28 mouse cellular contexts compared by ENCODE assay signal in the genomic region with DNA sequence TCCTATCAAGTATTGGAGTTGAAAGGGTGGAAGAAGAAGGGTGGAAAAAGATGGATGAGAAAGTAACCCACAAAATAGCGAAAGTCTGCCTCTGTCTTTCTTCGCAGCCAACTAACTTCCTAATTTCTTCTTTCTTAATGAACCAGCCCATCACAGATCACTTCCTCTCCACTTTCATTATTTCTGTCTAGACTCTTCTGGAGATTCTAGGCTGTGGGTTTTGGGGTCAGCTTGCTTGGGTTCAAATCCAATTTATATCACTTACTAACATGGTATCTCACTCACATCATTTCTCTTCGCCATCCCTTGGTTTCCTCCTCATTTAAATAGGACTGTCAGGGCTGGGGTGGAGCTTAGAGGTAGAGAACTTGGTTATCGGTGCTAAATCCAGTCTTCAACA. TPM values are rescaled to one million over a fixed set of nuclear protein-coding genes. Genes with fewer than 3 reads are reported as not detected.
DNase-seq lines count a peak whose midpoint lies in the region; ATAC-seq and TF ChIP-seq lines count a peak whose summit lies in the region.
"Had no signal": no experiment of that assay in that cellular context is flagged by ENCODE, and none has a peak within 500 bp of the region (broad histone marks: within the 10 kb centered on the region; RNA-seq: fewer than 3 reads in every experiment).

No protein-coding gene starts in this region.

- no peaks in the 10 kb centered on the region for H3K36me3 ChIP-seq in kidney, adult 2 months (ENCODE audit: control insufficient read depth, insufficient read depth, low read length)
- H3K36me3 ChIP-seq in liver, embryonic 13.5 days, result no peaks in the 10 kb centered on the region
- H3K36me3 ChIP-seq in liver, embryonic 11.5 days (ENCODE audit: control insufficient read depth, insufficient read depth, low read length), result no peaks in the 10 kb centered on the region
- no peaks in the 10 kb centered on the region for H3K36me3 ChIP-seq in liver, postnatal 0 days (replicated peaks; ENCODE audit: insufficient read depth, low read length)
- H3K36me3 ChIP-seq: embryonic facial prominence, embryonic 15.5 days; forebrain, embryonic 10.5 days; heart, embryonic 15.5 days; hindbrain, embryonic 13.5 days had no signal

- no peak overlapping the region for H3K9ac ChIP-seq in liver, embryonic 13.5 days
- H3K9ac ChIP-seq in liver, embryonic 11.5 days (ENCODE audit: low read depth, low read length), result no peak overlapping the region
- no peak overlapping the region for H3K9ac ChIP-seq in liver, postnatal 0 days (replicated peaks)
- H3K9ac ChIP-seq: embryonic facial prominence, embryonic 15.5 days; heart, embryonic 15.5 days; hindbrain, embryonic 13.5 days had no signal

- intact Hi-C loops in left cerebral cortex, postnatal 14 days (cut with DNase I), result no loop called here

- peak overlapping the region; percentile 8; the same call in 1 of the 2 replicates for H3K4me2 ChIP-seq in liver, embryonic 13.5 days
- H3K4me2 ChIP-seq in liver, embryonic 11.5 days, result no peak overlapping the region
- peak overlapping the region; percentile 4; the same call in 1 of the 2 replicates for H3K4me2 ChIP-seq in liver, postnatal 0 days (ENCODE audit: low read depth, low read length)
- H3K4me2 ChIP-seq: embryonic facial prominence, embryonic 15.5 days; heart, embryonic 11.5 days; heart, embryonic 15.5 days; hindbrain, embryonic 13.5 days had no signal

- H3K4me1 ChIP-seq in kidney, adult 2 months (ENCODE audit: control insufficient read depth, insufficient read depth, low read length), result peaks cover 19% of the 10 kb centered on the region
- peaks cover 18% of the 10 kb centered on the region; the same call in 1 of the 2 replicates for H3K4me1 ChIP-seq in liver, embryonic 13.5 days (replicated peaks)
- H3K4me1 ChIP-seq in liver, embryonic 11.5 days (replicated peaks; ENCODE audit: control insufficient read depth, insufficient read depth, low read length), result no peaks in the 10 kb centered on the region
- peaks cover 10% of the 10 kb centered on the region for H3K4me1 ChIP-seq in liver, postnatal 0 days (ENCODE audit: insufficient read depth)
- H3K4me1 ChIP-seq: embryonic facial prominence, embryonic 15.5 days; heart, embryonic 15.5 days; hindbrain, embryonic 13.5 days had no signal

- peak overlapping the region; percentile 52 for H3K4me3 ChIP-seq in kidney, adult 2 months (ENCODE audit: insufficient read depth, low read depth, low read length)
- H3K4me3 ChIP-seq in liver, embryonic 13.5 days (replicated peaks), result no peak overlapping the region
- no peak overlapping the region for H3K4me3 ChIP-seq in liver, embryonic 11.5 days (ENCODE audit: low read depth, low read length)
- no peak overlapping the region; the same call in 1 of the 2 replicates for H3K4me3 ChIP-seq in liver, postnatal 0 days (ENCODE audit: low read depth, low read length)
- H3K4me3 ChIP-seq: embryonic facial prominence, embryonic 15.5 days; erythroblast, embryonic 14.5 days; forebrain, embryonic 10.5 days; heart, adult 2 months; heart, embryonic 15.5 days; hindbrain, embryonic 13.5 days had no signal

- 39% methylated on average over 4 of the region's 4 CpGs for WGBS in kidney, adult 2 months
- 45% methylated on average over 4 of the region's 4 CpGs for WGBS in liver, embryonic 13.5 days (ENCODE audit: insufficient replicate concordance)
- 66% methylated on average over 4 of the region's 4 CpGs for WGBS in liver, embryonic 11.5 days
- 52% methylated on average over 4 of the region's 4 CpGs for WGBS in liver, postnatal 0 days (ENCODE audit: insufficient replicate concordance)

- no peaks in the 10 kb centered on the region for H3K9me3 ChIP-seq in liver, embryonic 13.5 days (replicated peaks)
- no peaks in the 10 kb centered on the region for H3K9me3 ChIP-seq in liver, embryonic 11.5 days (ENCODE audit: control insufficient read depth, low read length)
- no peaks in the 10 kb centered on the region for H3K9me3 ChIP-seq in liver, postnatal 0 days (ENCODE audit: low read length)
- H3K9me3 ChIP-seq: embryonic facial prominence, embryonic 15.5 days; forebrain, embryonic 10.5 days; heart, embryonic 15.5 days; hindbrain, embryonic 13.5 days had no signal

- TF ChIP-seq CTCF in kidney, adult 2 months (conservative IDR thresholded peaks at IDR 0.05; ENCODE audit: insufficient read depth, insufficient read length, low read depth, low read length), result no peak
- no peak for TF ChIP-seq CTCF in liver, postnatal 0 days (IDR thresholded peaks at IDR 0.05; ENCODE audit: low read depth)

- TF ChIP-seq POLR2A in kidney, adult 2 months (IDR thresholded peaks at IDR 0.05; ENCODE audit: low read depth, low read length), result no peak

- no peak for DNase-seq in kidney, adult 2 months
- DNase-seq in kidney, postnatal 4 days, result no peak
- DNase-seq in liver, embryonic 13.5 days, result no peak
- DNase-seq in liver, embryonic 11.5 days (ENCODE audit: low spot score), result no peak
- no peak for DNase-seq in liver, postnatal 0 days
- DNase-seq in thymus, postnatal 14 days, result no peak
- DNase-seq in left cerebral cortex, postnatal 14 days (ENCODE audit: low spot score in 2 of 2), result no peak
- DNase-seq: adrenal gland, postnatal 14 days; cerebellum, adult 18-20 months; cerebellum, adult 9-11 months; cerebellum, postnatal 36 days; embryo, embryonic 11 days; gastrocnemius, postnatal 36 days; heart, adult 2 months; heart, postnatal 14 days had no signal

- TF ChIP-seq EP300 in liver, postnatal 0 days (IDR thresholded peaks at IDR 0.05; ENCODE audit: low read depth), result no peak

- H3K27me3 ChIP-seq in kidney, adult 2 months (replicated peaks; ENCODE audit: control insufficient read depth, insufficient read depth, low read length), result no peaks in the 10 kb centered on the region
- no peaks in the 10 kb centered on the region for H3K27me3 ChIP-seq in liver, embryonic 13.5 days
- no peaks in the 10 kb centered on the region for H3K27me3 ChIP-seq in liver, embryonic 11.5 days (replicated peaks; ENCODE audit: control insufficient read depth, insufficient read depth, low read length)
- no peaks in the 10 kb centered on the region for H3K27me3 ChIP-seq in liver, postnatal 0 days (ENCODE audit: insufficient read depth, low read length)
- H3K27me3 ChIP-seq: embryonic facial prominence, embryonic 15.5 days; Patski had no signal

- peak overlapping the region; percentile 95 for H3K27ac ChIP-seq in kidney, adult 2 months (ENCODE audit: insufficient read depth, low read depth, low read length)
- no peak overlapping the region for H3K27ac ChIP-seq in liver, embryonic 13.5 days
- no peak overlapping the region for H3K27ac ChIP-seq in liver, embryonic 11.5 days (ENCODE audit: low read depth, low read length)
- H3K27ac ChIP-seq in liver, postnatal 0 days (ENCODE audit: low read depth), result peak overlapping the region; percentile 83
- H3K27ac ChIP-seq: embryonic facial prominence, embryonic 15.5 days; forebrain, embryonic 10.5 days; heart, adult 2 months; heart, embryonic 15.5 days; hindbrain, embryonic 13.5 days; hindbrain, postnatal 0 days had no signal

- no peak for ATAC-seq in liver, embryonic 13.5 days (ENCODE audit: low read depth)
- ATAC-seq in liver, embryonic 11.5 days (replicated peaks; ENCODE audit: low FRiP score), result no peak
- ATAC-seq in liver, postnatal 0 days, result no peak
- ATAC-seq: activated CD4-positive, CD25-positive, alpha-beta regulatory T cell, adult 4 months; forebrain, embryonic 14.5 days; hindbrain, postnatal 0 days; Patski had no signal

RNA-seq across cellular contexts. Expression of a gene that starts 1.1 kb away (rescaled TPM):
- 98.5 and 101 TPM in 2 replicates for polyA plus RNA-seq in kidney, adult 2 months (2012; rRNA removed)
- 2.7 and 4.6 TPM in 2 replicates for polyA plus RNA-seq in liver, embryonic 13.5 days (2015; fragmentation: Nextera tagmentation; extraction: Ambion mirVana)
- polyA plus RNA-seq in liver, embryonic 11.5 days (2014; fragmentation: Nextera tagmentation; extraction: Ambion mirVana), result 2.8 and 3.3 TPM in 2 replicates
- 9.4 and 14.0 TPM in 2 replicates for polyA plus RNA-seq in liver, postnatal 0 days (2015; fragmentation: Nextera tagmentation; extraction: Ambion mirVana)
- total RNA-seq in left cerebral cortex, postnatal 14 days (2021), result 1 to 10 TPM in 1 of 2 experiments, under 1 TPM in 1; 0.55 to 1.1 TPM
- total RNA-seq: gastrocnemius, adult 8-10 months; gastrocnemius, postnatal 36 days; heart, adult 2 months; hematopoietic stem cell, adult 5-6 weeks had no signal
- polyA plus RNA-seq: embryonic facial prominence, embryonic 11.5 days; embryonic facial prominence, embryonic 15.5 days; erythroblast, embryonic 14.5 days; forebrain, embryonic 10.5 days; forebrain, embryonic 14.5 days; heart, adult 2 months; heart, embryonic 11.5 days; heart, embryonic 15.5 days had no signal

RNA-seq across cellular contexts. Expression of a gene that starts 28.9 kb away (rescaled TPM):
- polyA plus RNA-seq in kidney, adult 2 months (2012; rRNA removed), result 34.6 and 37.5 TPM in 2 replicates
- polyA plus RNA-seq in liver, embryonic 13.5 days (2015; fragmentation: Nextera tagmentation; extraction: Ambion mirVana), result 20.6 and 22.9 TPM in 2 replicates
- 43.0 and 44.8 TPM in 2 replicates for polyA plus RNA-seq in liver, embryonic 11.5 days (2014; fragmentation: Nextera tagmentation; extraction: Ambion mirVana)
- polyA plus RNA-seq in liver, postnatal 0 days (2015; fragmentation: Nextera tagmentation; extraction: Ambion mirVana), result 18.4 and 19.5 TPM in 2 replicates
- total RNA-seq in left cerebral cortex, postnatal 14 days (2021), result 10 to 100 TPM; 29.8 to 30.6 TPM

RNA-seq across cellular contexts. Expression of a gene that starts 45.0 kb away (rescaled TPM):
- polyA plus RNA-seq in kidney, adult 2 months (2012; rRNA removed), result 0.27 and 0.34 TPM in 2 replicates
- 0.03 and 0.06 TPM in 2 replicates for polyA plus RNA-seq in liver, embryonic 13.5 days (2015; fragmentation: Nextera tagmentation; extraction: Ambion mirVana)
- polyA plus RNA-seq in liver, embryonic 11.5 days (2014; fragmentation: Nextera tagmentation; extraction: Ambion mirVana), result 0.05 and 0.08 TPM in 2 replicates
- 0.06 TPM in 1 of 2 replicates, not detected in the other for polyA plus RNA-seq in liver, postnatal 0 days (2015; fragmentation: Nextera tagmentation; extraction: Ambion mirVana)
- 10 to 100 TPM; 24.1 to 24.9 TPM for total RNA-seq in left cerebral cortex, postnatal 14 days (2021)
- total RNA-seq: gastrocnemius, adult 8-10 months; gastrocnemius, postnatal 36 days; hematopoietic stem cell, adult 5-6 weeks had no signal
- polyA plus RNA-seq: erythroblast, embryonic 14.5 days; heart, embryonic 11.5 days; heart, embryonic 15.5 days had no signal

RNA-seq across cellular contexts. Expression of a gene that starts 56.9 kb away (rescaled TPM):
- polyA plus RNA-seq in kidney, adult 2 months (2012; rRNA removed), result 58.7 and 64.6 TPM in 2 replicates
- polyA plus RNA-seq in liver, embryonic 13.5 days (2015; fragmentation: Nextera tagmentation; extraction: Ambion mirVana), result 138 and 164 TPM in 2 replicates
- polyA plus RNA-seq in liver, embryonic 11.5 days (2014; fragmentation: Nextera tagmentation; extraction: Ambion mirVana), result 240 and 261 TPM in 2 replicates
- polyA plus RNA-seq in liver, postnatal 0 days (2015; fragmentation: Nextera tagmentation; extraction: Ambion mirVana), result 50.5 and 56.3 TPM in 2 replicates
- total RNA-seq in left cerebral cortex, postnatal 14 days (2021), result 100 to 1,000 TPM; 112 to 115 TPM

Comparison
In these comparisons a context has a peak if more than half of its experiments do, and no peak if none do; other contexts are left out.
1. H3K27ac ChIP-seq: peak in kidney, adult 2 months (single experiment) and liver, postnatal 0 days (single experiment); none in liver, embryonic 13.5 days (single experiment) and liver, embryonic 11.5 days (single experiment).